30 mouse cellular contexts compared by ENCODE assay signal in the genomic region with DNA sequence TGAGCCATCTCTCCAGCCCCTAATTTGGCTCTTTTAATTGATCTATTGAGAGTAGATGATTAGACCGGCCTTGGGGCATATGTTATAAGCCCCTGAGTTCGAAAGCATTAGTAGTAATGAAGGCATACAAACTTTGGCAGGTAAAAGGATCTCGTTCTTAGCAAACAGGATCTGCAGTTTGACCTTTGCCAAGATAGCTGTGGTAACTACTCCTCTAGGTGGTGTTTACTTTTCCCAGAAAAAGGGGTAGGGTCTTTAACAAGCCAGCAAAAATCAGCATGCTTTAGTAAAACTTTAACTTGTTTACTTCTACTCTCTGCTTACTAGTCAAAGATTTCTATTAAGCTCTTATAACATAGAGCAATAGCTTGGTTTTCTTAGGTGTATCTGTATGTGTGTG. TPM values are rescaled to one million over a fixed set of nuclear protein-coding genes. Genes with fewer than 3 reads are reported as not detected.
"Had no signal": no experiment of that assay in that cellular context is flagged by ENCODE, and none has a peak within 500 bp of the region (broad histone marks: within the 10 kb centered on the region; RNA-seq: fewer than 3 reads in every experiment).

No protein-coding gene starts in this region.

- ATAC-seq: lung, postnatal 0 days; midbrain, embryonic 13.5 days; midbrain, embryonic 15.5 days; midbrain, embryonic 16.5 days had no signal

- H3K27me3 ChIP-seq: liver, embryonic 13.5 days; liver, embryonic 15.5 days; midbrain, embryonic 12.5 days; midbrain, embryonic 13.5 days; midbrain, embryonic 15.5 days; neural tube, embryonic 12.5 days had no signal

- H3K4me1 ChIP-seq: limb, embryonic 12.5 days; limb, embryonic 13.5 days; limb, embryonic 15.5 days; lung, embryonic 15.5 days had no signal

- H3K27ac ChIP-seq: left cerebral cortex, adult 2 months; limb, embryonic 10.5 days; limb, embryonic 12.5 days; limb, embryonic 13.5 days; limb, embryonic 15.5 days; liver, embryonic 13.5 days; liver, embryonic 15.5 days; lung, embryonic 15.5 days; macrophage; midbrain, embryonic 10.5 days; midbrain, embryonic 12.5 days; midbrain, embryonic 13.5 days; midbrain, embryonic 15.5 days; neural tube, embryonic 12.5 days had no signal

- H3K9me3 ChIP-seq: limb, embryonic 10.5 days; limb, embryonic 12.5 days; limb, embryonic 13.5 days; limb, embryonic 15.5 days; liver, embryonic 13.5 days; liver, embryonic 15.5 days; lung, embryonic 15.5 days; midbrain, embryonic 10.5 days; midbrain, embryonic 12.5 days; midbrain, embryonic 13.5 days; midbrain, embryonic 15.5 days; neural tube, embryonic 12.5 days had no signal

- H3K9ac ChIP-seq: limb, embryonic 12.5 days; limb, embryonic 13.5 days; limb, embryonic 15.5 days; liver, embryonic 13.5 days; liver, embryonic 15.5 days; lung, embryonic 14.5 days; lung, embryonic 15.5 days; midbrain, embryonic 12.5 days; midbrain, embryonic 13.5 days; midbrain, embryonic 15.5 days; neural tube, embryonic 12.5 days had no signal

- H3K4me2 ChIP-seq: limb, embryonic 12.5 days; limb, embryonic 13.5 days; limb, embryonic 15.5 days; liver, embryonic 13.5 days; liver, embryonic 15.5 days; lung, embryonic 14.5 days; lung, embryonic 15.5 days; midbrain, embryonic 11.5 days; midbrain, embryonic 12.5 days; midbrain, embryonic 13.5 days; midbrain, embryonic 15.5 days; neural tube, embryonic 12.5 days had no signal

- DNase-seq: layer of hippocampus, postnatal 36 days; left cerebral cortex, postnatal 4 days; liver, embryonic 13.5 days; lung, adult 18-20 months; lung, adult 2 months; lung, embryonic 14.5 days; lung, postnatal 10 days; lung, postnatal 14 days; lung, postnatal 36 days; lung, postnatal 4 days; midbrain, embryonic 14.5 days had no signal

- H3K4me3 ChIP-seq: left cerebral cortex, adult 2 months; limb, embryonic 10.5 days; limb, embryonic 12.5 days; limb, embryonic 13.5 days; limb, embryonic 15.5 days; liver, embryonic 13.5 days; liver, embryonic 15.5 days; lung, embryonic 15.5 days; megakaryocyte, embryonic 14.5 days; midbrain, embryonic 10.5 days; midbrain, embryonic 12.5 days; midbrain, embryonic 13.5 days; midbrain, embryonic 15.5 days; myocyte; neural tube, embryonic 12.5 days had no signal

- H3K36me3 ChIP-seq: limb, embryonic 10.5 days; limb, embryonic 12.5 days; limb, embryonic 13.5 days; limb, embryonic 15.5 days; lung, embryonic 15.5 days; midbrain, embryonic 10.5 days; midbrain, embryonic 12.5 days; midbrain, embryonic 13.5 days; midbrain, embryonic 15.5 days; neural tube, embryonic 12.5 days had no signal

RNA-seq across cellular contexts. Expression of gene Atp7b, which starts 17.6 kb away (rescaled TPM):
- total RNA-seq: monocyte, adult 5-6 weeks had no signal
- polyA plus RNA-seq: macrophage had no signal
